Mouse (Mus musculus) c-Kit-positive CD71-negative TER-119-negative erythroid progenitor cells, embryonic 14.5 days (primary cell): ENCODE results near the gene Cyp26b1.

Experiments used
- DNase-seq: peaks from one replicate; pipeline ENCODE4 v3.0.0-alpha.2; 2013; ENCODE audit warnings: low read depth

The Cyp26b1 gene

GRCm38 (mm10) chr6:84562948-84563347 is 30.8 kb downstream of the Cyp26b1 start:
- no peak for DNase-seq

GRCm38 (mm10) chr6:84561171-84561570 is 32.5 kb downstream of the Cyp26b1 start:
- no peak for DNase-seq

- no peak for DNase-seq
These were observed 43.8 kb downstream of the Cyp26b1 start for GRCm38 (mm10) chr6:84549852-84550437.

- DNase-seq, result no peak
These were observed 48.3 kb downstream of the Cyp26b1 start for GRCm38 (mm10) chr6:84545428-84545827.

- DNase-seq, result no peak
These were observed 49.3 kb downstream of the Cyp26b1 start for GRCm38 (mm10) chr6:84544359-84544758.

- DNase-seq, result no peak
These were observed 50.2 kb downstream of the Cyp26b1 start for GRCm38 (mm10) chr6:84543516-84543915.

GRCm38 (mm10) chr6:84539924-84540323 is 53.8 kb downstream of the Cyp26b1 start:
- no peak for DNase-seq

GRCm38 (mm10) chr6:84538681-84539080 is 55.0 kb downstream of the Cyp26b1 start:
- no peak for DNase-seq

- DNase-seq, result no peak
These were observed 56.0 kb downstream of the Cyp26b1 start for GRCm38 (mm10) chr6:84537611-84538197.

GRCm38 (mm10) chr6:84534944-84535343 is 58.8 kb downstream of the Cyp26b1 start:
- DNase-seq, result no peak

- no peak for DNase-seq
These were observed 63.8 kb downstream of the Cyp26b1 start for GRCm38 (mm10) chr6:84529912-84530311.

- DNase-seq, result no peak
These were observed 68.7 kb downstream of the Cyp26b1 start for GRCm38 (mm10) chr6:84524901-84525601.
